Mouse (Mus musculus): ENCODE results near the gene Med12l. TPM values are rescaled to one million over a fixed set of nuclear protein-coding genes. Genes with fewer than 3 reads are reported as not detected.
A peak's percentile ranks its signal among the peaks of the same experiment; 100 is the strongest.

The Med12l gene
- total RNA-seq, 2 experiments from 2014 or later, result 8.7 to 9.7 TPM

GRCm38 (mm10) chr3:59174426-59175154, 169.0 kb downstream of the Med12l start:
- intact Hi-C loops (cut with DNase I), result loop anchor here (5.0 kb wide), 1 partner anchor 52 kb away; no protein-coding TSS in a partner anchor
- no peak for DNase-seq

- DNase-seq, result peak; percentile 43 to 67
- intact Hi-C loops (cut with DNase I), result no loop called here
Observed at GRCm38 (mm10) chr3:59175234-59175633, 169.6 kb downstream of the Med12l start.

- intact Hi-C loops (cut with DNase I), result no loop called here
- DNase-seq, result no peak
Observed at GRCm38 (mm10) chr3:59176871-59177270, 171.2 kb downstream of the Med12l start.

GRCm38 (mm10) chr3:59181134-59181533, 175.5 kb downstream of the Med12l start:
- intact Hi-C loops (cut with DNase I), result no loop called here

GRCm38 (mm10) chr3:59182129-59182528, 176.5 kb downstream of the Med12l start:
- intact Hi-C loops (cut with DNase I), result no loop called here
- DNase-seq, result no peak

More at GRCm38 (mm10) chr3:59181134-59181533, 175.5 kb downstream of the Med12l start:
- DNase-seq, result no peak

- intact Hi-C loops (cut with DNase I), result no loop called here
- DNase-seq, result no peak
Observed at GRCm38 (mm10) chr3:59185662-59186061, 180.0 kb downstream of the Med12l start.

- intact Hi-C loops (cut with DNase I), result no loop called here
- DNase-seq, result no peak
Observed at GRCm38 (mm10) chr3:59187336-59187735, 181.7 kb downstream of the Med12l start.

GRCm38 (mm10) chr3:59191674-59192073, 186.0 kb downstream of the Med12l start:
- DNase-seq, result no peak
- intact Hi-C loops (cut with DNase I), result no loop called here

- no peak for DNase-seq
- intact Hi-C loops (cut with DNase I), result no loop called here
Observed at GRCm38 (mm10) chr3:59194099-59194498, 188.5 kb downstream of the Med12l start.

- intact Hi-C loops (cut with DNase I), result no loop called here
- no peak for DNase-seq
Observed at GRCm38 (mm10) chr3:59194938-59195337, 189.3 kb downstream of the Med12l start, which contains the start of gene Gpr87. Gene Gpr87, minus strand, starts transcription at chr3:59195104.

GRCm38 (mm10) chr3:59197329-59197948, 191.8 kb downstream of the Med12l start:
- DNase-seq, result no peak
- intact Hi-C loops (cut with DNase I), result no loop called here

GRCm38 (mm10) chr3:59203802-59204520, 198.3 kb downstream of the Med12l start:
- no peak for DNase-seq
- intact Hi-C loops (cut with DNase I), result no loop called here

- intact Hi-C loops (cut with DNase I), result no loop called here
- no peak for DNase-seq
Observed at GRCm38 (mm10) chr3:59204719-59205503, 199.3 kb downstream of the Med12l start.

- intact Hi-C loops (cut with DNase I), result no loop called here
- DNase-seq, result no peak
Observed at GRCm38 (mm10) chr3:59205941-59206340, 200.3 kb downstream of the Med12l start.

- peak in 1 of 2 experiments; percentile 66 for DNase-seq
- intact Hi-C loops (cut with DNase I), result loop anchor here (2.0 kb wide), 2 partner anchors 88 to 130 kb away; no protein-coding TSS in a partner anchor
Observed at GRCm38 (mm10) chr3:59208650-59209548, 203.3 kb downstream of the Med12l start.

GRCm38 (mm10) chr3:59210089-59210488, 204.5 kb downstream of the Med12l start:
- intact Hi-C loops (cut with DNase I), result no loop called here

GRCm38 (mm10) chr3:59210727-59211126, 205.1 kb downstream of the Med12l start, which contains the start of gene P2ry13:
Gene P2ry13, minus strand, starts transcription at chr3:59210882.
- no peak for DNase-seq
- intact Hi-C loops (cut with DNase I), result no loop called here

More at GRCm38 (mm10) chr3:59210089-59210488, 204.5 kb downstream of the Med12l start:
- DNase-seq, result no peak

GRCm38 (mm10) chr3:59211784-59212183, 206.2 kb downstream of the Med12l start:
- DNase-seq, result no peak
- intact Hi-C loops (cut with DNase I), result no loop called here

GRCm38 (mm10) chr3:59212404-59212803, 206.8 kb downstream of the Med12l start:
- intact Hi-C loops (cut with DNase I), result no loop called here
- DNase-seq, result no peak

All from heart, postnatal 14 days (tissue).